Comparison of ENCODE assay signal across 10 mouse cellular contexts in the genomic region with DNA sequence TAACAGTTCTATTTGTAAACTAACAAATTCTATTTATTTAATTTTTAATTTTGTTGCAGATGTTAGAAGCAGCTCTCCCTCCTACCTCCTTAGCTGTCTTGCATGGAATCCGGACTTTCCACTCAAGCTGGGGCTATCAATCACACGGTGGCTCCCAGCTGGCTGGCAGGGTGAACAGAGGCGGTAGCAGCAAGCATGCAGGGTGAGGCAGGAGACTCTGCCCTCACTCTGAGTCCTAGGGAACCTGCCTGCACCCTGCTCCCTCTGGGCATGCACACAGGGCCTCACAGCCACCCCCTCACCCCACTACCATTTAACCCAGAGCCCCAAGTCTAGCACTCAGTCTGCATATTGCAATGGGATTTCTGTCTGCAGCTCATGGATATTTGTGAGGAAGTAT.
DNase-seq lines count a peak whose midpoint lies in the region; ATAC-seq and TF ChIP-seq lines count a peak whose summit lies in the region.
"Had no signal": no experiment of that assay in that cellular context is flagged by ENCODE, and none has a peak within 500 bp of the region (broad histone marks: within the 10 kb centered on the region; RNA-seq: fewer than 3 reads in every experiment).

No protein-coding gene starts in this region.

- H3K4me1 ChIP-seq in kidney, adult 2 months (ENCODE audit: control insufficient read depth, insufficient read depth, low read length), result no peaks in the 10 kb centered on the region
- H3K4me1 ChIP-seq in neural tube, embryonic 12.5 days, result peaks cover 39% of the 10 kb centered on the region
- peaks cover 36% of the 10 kb centered on the region for H3K4me1 ChIP-seq in forebrain, embryonic 14.5 days (ENCODE audit: control insufficient read depth, insufficient read depth, low read length)

- ATAC-seq in neural tube, embryonic 12.5 days (ENCODE audit: low FRiP score, low read depth), result peak; percentile 34; the same call in 1 of the 2 replicates
- no peak for ATAC-seq in forebrain, embryonic 14.5 days
- ATAC-seq: forebrain, embryonic 15.5 days; hindbrain, embryonic 16.5 days had no signal

- intact Hi-C loops in left cerebral cortex, postnatal 25 days (cut with DNase I), result loop anchor here (2.0 to 5.0 kb wide), 3 partner anchors 56 to 168 kb away; a partner anchor contains a TSS
- intact Hi-C loops in left cerebral cortex, adult 2 months (cut with DNase I), result no loop called here

- DNase-seq in left cerebral cortex, postnatal 25 days (ENCODE audit: low spot score in 2 of 2), result peak; percentile 17 to 56
- no peak for DNase-seq in left cerebral cortex, adult 2 months (ENCODE audit: extremely low spot score in 1 of 2, low spot score in 2 of 2)
- peak; percentile 57 for DNase-seq in embryo, embryonic 9.5 days (ENCODE audit: extremely low spot score)
- DNase-seq in kidney, adult 2 months, result peak; percentile 53
- DNase-seq in lung, postnatal 14 days, result no peak
- no peak for DNase-seq in forebrain, embryonic 14.5 days (ENCODE audit: low spot score)
- DNase-seq: thymus, postnatal 36 days had no signal

- no peaks in the 10 kb centered on the region for H3K9me3 ChIP-seq in neural tube, embryonic 12.5 days
- no peaks in the 10 kb centered on the region for H3K9me3 ChIP-seq in forebrain, embryonic 14.5 days (replicated peaks; ENCODE audit: control insufficient read depth, low read length)
- H3K9me3 ChIP-seq: forebrain, embryonic 15.5 days had no signal

- H3K27me3 ChIP-seq in kidney, adult 2 months (replicated peaks; ENCODE audit: control insufficient read depth, insufficient read depth, low read length), result no peaks in the 10 kb centered on the region
- peaks cover 6% of the 10 kb centered on the region; the same call in 1 of the 2 replicates for H3K27me3 ChIP-seq in neural tube, embryonic 12.5 days (replicated peaks)
- no peaks in the 10 kb centered on the region for H3K27me3 ChIP-seq in forebrain, embryonic 14.5 days (replicated peaks; ENCODE audit: control insufficient read depth, insufficient read depth, low read length)
- H3K27me3 ChIP-seq: forebrain, embryonic 15.5 days had no signal

- 33% methylated on average over 3 of the region's 3 CpGs for WGBS in kidney, adult 2 months
- 2% methylated on average over 3 of the region's 3 CpGs for WGBS in neural tube, embryonic 12.5 days
- WGBS in forebrain, embryonic 14.5 days, result 18% methylated on average over 3 of the region's 3 CpGs

- H3K4me3 ChIP-seq in left cerebral cortex, adult 2 months, result no peak overlapping the region
- H3K4me3 ChIP-seq in kidney, adult 2 months (ENCODE audit: insufficient read depth, low read depth, low read length), result no peak overlapping the region
- no peak overlapping the region for H3K4me3 ChIP-seq in neural tube, embryonic 12.5 days
- no peak overlapping the region for H3K4me3 ChIP-seq in forebrain, embryonic 14.5 days (ENCODE audit: low read depth, low read length)
- H3K4me3 ChIP-seq: forebrain, embryonic 15.5 days had no signal

- TF ChIP-seq CTCF in left cerebral cortex, adult 2 months (IDR thresholded peaks at IDR 0.05), result no peak
- no peak for TF ChIP-seq CTCF in kidney, adult 2 months (conservative IDR thresholded peaks at IDR 0.05; ENCODE audit: insufficient read depth, insufficient read length, low read depth, low read length)

- TF ChIP-seq POLR2A in kidney, adult 2 months (IDR thresholded peaks at IDR 0.05; ENCODE audit: low read depth, low read length), result no peak

- H3K9ac ChIP-seq in neural tube, embryonic 12.5 days, result no peak overlapping the region
- H3K9ac ChIP-seq in forebrain, embryonic 14.5 days (ENCODE audit: low read length), result no peak overlapping the region
- H3K9ac ChIP-seq: forebrain, embryonic 15.5 days had no signal

- H3K36me3 ChIP-seq in kidney, adult 2 months (ENCODE audit: control insufficient read depth, insufficient read depth, low read length), result no peaks in the 10 kb centered on the region
- H3K36me3 ChIP-seq in neural tube, embryonic 12.5 days, result no peaks in the 10 kb centered on the region
- H3K36me3 ChIP-seq in forebrain, embryonic 14.5 days (ENCODE audit: control insufficient read depth, insufficient read depth, low read length), result no peaks in the 10 kb centered on the region
- H3K36me3 ChIP-seq: forebrain, embryonic 15.5 days had no signal

- no peak overlapping the region for H3K27ac ChIP-seq in left cerebral cortex, adult 2 months
- no peak overlapping the region for H3K27ac ChIP-seq in kidney, adult 2 months (ENCODE audit: insufficient read depth, low read depth, low read length)
- no peak overlapping the region for H3K27ac ChIP-seq in neural tube, embryonic 12.5 days
- no peak overlapping the region for H3K27ac ChIP-seq in forebrain, embryonic 14.5 days (ENCODE audit: low read depth, low read length)
- H3K27ac ChIP-seq: forebrain, embryonic 15.5 days had no signal

- no peak overlapping the region for H3K4me2 ChIP-seq in neural tube, embryonic 12.5 days (replicated peaks)
- no peak overlapping the region for H3K4me2 ChIP-seq in forebrain, embryonic 14.5 days (ENCODE audit: low read length)
- H3K4me2 ChIP-seq: forebrain, embryonic 15.5 days had no signal

Comparison
In these comparisons a context has a peak if more than half of its experiments do, and no peak if none do; other contexts are left out.
1. DNase-seq: peak in left cerebral cortex, postnatal 25 days (2 of 2), embryo, embryonic 9.5 days (single experiment) and kidney, adult 2 months (single experiment); none in left cerebral cortex, adult 2 months (0 of 2), lung, postnatal 14 days (single experiment) and forebrain, embryonic 14.5 days (single experiment).